Mouse (Mus musculus): ENCODE measurements at regions not wholly inside any gene's neighbourhood (a gene's known extent, or its start where the extent isn't known, plus 50 kb on each side); places are given as distances from the start of the nearest gene placed in this dataset.

DNA sequence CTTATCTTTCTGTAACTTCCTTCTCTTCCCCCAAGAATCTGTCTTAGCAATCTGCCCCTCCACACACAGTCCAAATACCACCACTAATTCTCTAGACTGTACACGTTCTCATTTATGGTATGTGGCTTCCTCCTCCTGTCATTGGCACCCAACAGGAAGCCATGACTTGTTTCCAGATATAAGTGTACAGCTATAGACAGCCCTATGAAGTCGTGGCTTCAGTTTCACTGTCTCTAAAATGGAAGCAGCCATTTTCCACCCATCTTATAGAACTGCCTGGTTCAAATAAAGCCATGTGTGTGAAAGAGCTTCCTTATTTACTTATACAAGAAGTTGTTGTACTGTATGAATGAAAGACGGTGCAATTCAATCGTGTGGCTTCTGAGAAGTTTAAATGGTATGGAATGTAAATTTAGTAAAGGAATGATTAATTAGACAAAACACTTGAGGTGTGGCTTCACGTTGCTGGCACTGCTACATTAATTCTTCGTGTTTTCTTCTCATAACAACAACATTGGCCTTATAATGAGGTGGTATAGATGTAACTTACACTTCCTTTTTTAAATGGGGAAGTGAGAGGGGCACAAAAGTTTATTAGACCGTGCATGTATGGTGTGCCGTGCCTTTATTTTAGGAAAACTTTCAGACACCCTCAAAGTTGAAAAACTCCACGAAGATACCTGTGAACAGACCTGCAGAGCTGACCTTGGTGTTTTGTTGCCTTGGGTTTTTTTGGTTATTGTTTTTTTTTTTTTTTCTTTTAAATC is 299.7 kb downstream of the Foxo1 start:
- TF ChIP-seq CTCF (IDR thresholded peaks at IDR 0.05; ENCODE audit: low read depth, low read length) (no peak), POLR2A (IDR thresholded peaks at IDR 0.05; ENCODE audit: extremely low read depth, insufficient read depth, low read length) (no peak)
- Histone ChIP-seq H3K79me2 (ENCODE audit: control insufficient read depth, insufficient read depth, low read length) (no peaks in the 10 kb centered on the region), H3K9ac (ENCODE audit: low read depth, low read length) (no peak overlapping the region), H3K27me3 (ENCODE audit: control insufficient read depth, insufficient read depth, low read length) (no peaks in the 10 kb centered on the region), H3K4me3 (ENCODE audit: insufficient read depth, low read depth, low read length) (no peak overlapping the region), H3K27ac (replicated peaks; ENCODE audit: insufficient read depth, low read depth, low read length) (no peak overlapping the region), H3K4me1 (ENCODE audit: control insufficient read depth, insufficient read depth, low read length) (no peaks in the 10 kb centered on the region), H3K36me3 (ENCODE audit: control insufficient read depth, insufficient read depth, low read length) (no peaks in the 10 kb centered on the region)
- 82% methylated on average over 9 of the region's 9 CpGs for WGBS
- no peak for DNase-seq (ENCODE audit: extremely low read depth, low read depth, low spot score)

DNA sequence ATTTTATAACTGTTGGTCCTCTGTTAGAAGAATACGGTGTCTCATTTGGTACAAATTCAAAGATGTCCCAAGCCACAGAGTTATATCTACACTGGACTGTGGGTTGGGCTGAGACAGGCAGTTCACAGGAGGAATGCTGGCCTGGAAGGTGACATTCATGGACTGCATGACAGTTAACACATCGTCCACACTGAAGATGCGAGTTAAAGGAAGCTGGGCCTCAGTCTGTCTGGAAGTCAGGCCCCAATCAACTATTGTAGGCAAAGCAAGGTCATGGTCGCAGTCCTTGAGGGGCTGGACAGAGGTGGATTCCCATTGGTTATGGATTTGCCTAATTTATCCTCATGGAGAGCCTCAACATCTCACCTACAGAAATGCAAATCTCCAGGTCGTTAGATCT is 295.5 kb downstream of the Foxo1 start:
- Histone ChIP-seq H3K9ac (ENCODE audit: low read depth, low read length) (no peak overlapping the region), H3K27me3 (ENCODE audit: control insufficient read depth, insufficient read depth, low read length) (no peaks in the 10 kb centered on the region), H3K36me3 (ENCODE audit: control insufficient read depth, insufficient read depth, low read length) (no peaks in the 10 kb centered on the region), H3K4me1 (ENCODE audit: control insufficient read depth, insufficient read depth, low read length) (no peaks in the 10 kb centered on the region), H3K4me3 (ENCODE audit: insufficient read depth, low read depth, low read length) (no peak overlapping the region), H3K27ac (replicated peaks; ENCODE audit: insufficient read depth, low read depth, low read length) (no peak overlapping the region), H3K79me2 (ENCODE audit: control insufficient read depth, insufficient read depth, low read length) (no peaks in the 10 kb centered on the region)
- no peak for DNase-seq (ENCODE audit: extremely low read depth, low read depth, low spot score)
- TF ChIP-seq CTCF (IDR thresholded peaks at IDR 0.05; ENCODE audit: low read depth, low read length) (no peak), POLR2A (IDR thresholded peaks at IDR 0.05; ENCODE audit: extremely low read depth, insufficient read depth, low read length) (no peak)
- WGBS = 86% methylated on average over 5 of the region's 5 CpGs

DNA sequence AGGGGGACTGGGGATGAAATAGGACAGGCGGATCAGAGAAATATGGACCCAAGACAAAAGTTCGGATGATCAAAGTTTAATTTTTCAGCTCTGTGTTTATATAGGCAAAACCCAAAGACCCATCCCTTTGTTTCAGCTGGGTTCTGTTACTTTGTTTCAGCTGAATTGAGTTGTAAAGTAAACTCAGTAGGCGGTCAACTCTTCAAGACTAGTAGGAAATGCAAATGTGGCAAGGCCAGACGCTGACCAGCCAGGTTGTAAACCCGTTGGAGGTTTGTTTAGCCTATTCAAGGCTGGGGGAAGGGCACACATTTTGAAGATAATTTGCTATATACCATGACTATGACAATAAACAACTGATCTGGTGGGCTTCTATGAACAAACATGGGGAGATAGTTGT is 294.7 kb downstream of the Foxo1 start:
- whole genome bisulfite sequencing = 84% methylated on average over 5 of the region's 5 CpGs
- Histone ChIP-seq H3K4me1 (ENCODE audit: control insufficient read depth, insufficient read depth, low read length) (no peaks in the 10 kb centered on the region), H3K4me3 (ENCODE audit: insufficient read depth, low read depth, low read length) (no peak overlapping the region), H3K27me3 (ENCODE audit: control insufficient read depth, insufficient read depth, low read length) (no peaks in the 10 kb centered on the region), H3K79me2 (ENCODE audit: control insufficient read depth, insufficient read depth, low read length) (no peaks in the 10 kb centered on the region), H3K9ac (ENCODE audit: low read depth, low read length) (no peak overlapping the region), H3K27ac (replicated peaks; ENCODE audit: insufficient read depth, low read depth, low read length) (no peak overlapping the region), H3K36me3 (ENCODE audit: control insufficient read depth, insufficient read depth, low read length) (no peaks in the 10 kb centered on the region)
- TF ChIP-seq CTCF (IDR thresholded peaks at IDR 0.05; ENCODE audit: low read depth, low read length) (no peak), POLR2A (IDR thresholded peaks at IDR 0.05; ENCODE audit: extremely low read depth, insufficient read depth, low read length) (no peak)
- no peak for DNase-seq (ENCODE audit: extremely low read depth, low read depth, low spot score)

DNA sequence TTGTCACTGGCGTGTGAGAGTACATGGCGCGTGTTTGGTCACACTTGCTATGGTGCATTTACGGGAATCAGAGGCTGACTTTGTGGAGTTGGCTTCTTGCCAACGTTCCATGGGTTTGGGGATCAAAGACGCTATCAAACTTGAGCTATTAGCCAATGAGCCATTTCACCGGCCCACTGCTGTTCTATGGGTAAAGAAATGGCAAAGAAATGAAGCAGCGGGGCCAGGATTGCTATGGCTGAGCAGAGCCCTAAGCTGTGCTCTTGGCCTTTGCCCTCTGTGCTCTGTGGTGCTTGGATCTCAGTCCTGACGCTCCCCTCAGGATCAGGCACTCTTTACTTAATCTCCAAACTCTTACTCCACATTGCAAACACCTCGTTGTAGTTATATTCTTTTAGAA is 291.3 kb downstream of the Foxo1 start:
- no peak for DNase-seq (ENCODE audit: extremely low read depth, low read depth, low spot score)
- WGBS = 75% methylated on average over 10 of the region's 10 CpGs
- H3K9ac ChIP-seq (ENCODE audit: low read depth, low read length) = no peak overlapping the region
- H3K4me3 ChIP-seq (ENCODE audit: insufficient read depth, low read depth, low read length) = no peak overlapping the region
- H3K27ac ChIP-seq (replicated peaks; ENCODE audit: insufficient read depth, low read depth, low read length) = no peak overlapping the region
- H3K4me1 ChIP-seq (ENCODE audit: control insufficient read depth, insufficient read depth, low read length) = no peaks in the 10 kb centered on the region
- H3K79me2 ChIP-seq (ENCODE audit: control insufficient read depth, insufficient read depth, low read length) = no peaks in the 10 kb centered on the region
- no peaks in the 10 kb centered on the region for H3K27me3 ChIP-seq (ENCODE audit: control insufficient read depth, insufficient read depth, low read length)
- no peaks in the 10 kb centered on the region for H3K36me3 ChIP-seq (ENCODE audit: control insufficient read depth, insufficient read depth, low read length)
- TF ChIP-seq POLR2A (IDR thresholded peaks at IDR 0.05; ENCODE audit: extremely low read depth, insufficient read depth, low read length) = no peak
- TF ChIP-seq CTCF (IDR thresholded peaks at IDR 0.05; ENCODE audit: low read depth, low read length) = no peak

DNA sequence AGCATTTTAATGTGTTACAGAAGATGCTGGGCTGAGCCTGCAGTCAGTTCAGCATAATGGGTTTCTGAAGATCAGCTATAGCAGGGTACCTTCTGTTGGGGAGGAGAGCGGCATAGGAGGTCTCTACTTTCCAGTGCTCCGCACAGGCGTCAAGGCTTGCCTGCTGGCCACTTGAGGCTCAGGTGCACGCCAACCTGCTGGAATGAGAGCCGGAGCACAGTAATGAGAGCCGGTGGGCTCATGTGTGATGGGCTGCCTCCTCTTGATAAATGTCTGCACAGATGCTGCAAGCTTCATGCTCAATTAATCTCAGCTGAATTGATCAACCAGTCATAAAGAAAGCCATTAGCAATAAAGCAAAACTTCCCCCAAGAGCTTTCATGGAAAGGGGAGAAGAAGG is 290.6 kb downstream of the Foxo1 start:
- no peak for DNase-seq (ENCODE audit: extremely low read depth, low read depth, low spot score)
- H3K4me3 ChIP-seq (ENCODE audit: insufficient read depth, low read depth, low read length) = no peak overlapping the region
- 99% methylated on average over 6 of the region's 6 CpGs for WGBS
- H3K9ac ChIP-seq (ENCODE audit: low read depth, low read length) = no peak overlapping the region
- no peaks in the 10 kb centered on the region for H3K4me1 ChIP-seq (ENCODE audit: control insufficient read depth, insufficient read depth, low read length)
- H3K36me3 ChIP-seq (ENCODE audit: control insufficient read depth, insufficient read depth, low read length) = no peaks in the 10 kb centered on the region
- no peak overlapping the region for H3K27ac ChIP-seq (replicated peaks; ENCODE audit: insufficient read depth, low read depth, low read length)
- no peaks in the 10 kb centered on the region for H3K79me2 ChIP-seq (ENCODE audit: control insufficient read depth, insufficient read depth, low read length)
- TF ChIP-seq POLR2A (IDR thresholded peaks at IDR 0.05; ENCODE audit: extremely low read depth, insufficient read depth, low read length) (no peak), CTCF (IDR thresholded peaks at IDR 0.05; ENCODE audit: low read depth, low read length) (no peak)
- no peaks in the 10 kb centered on the region for H3K27me3 ChIP-seq (ENCODE audit: control insufficient read depth, insufficient read depth, low read length)

DNA sequence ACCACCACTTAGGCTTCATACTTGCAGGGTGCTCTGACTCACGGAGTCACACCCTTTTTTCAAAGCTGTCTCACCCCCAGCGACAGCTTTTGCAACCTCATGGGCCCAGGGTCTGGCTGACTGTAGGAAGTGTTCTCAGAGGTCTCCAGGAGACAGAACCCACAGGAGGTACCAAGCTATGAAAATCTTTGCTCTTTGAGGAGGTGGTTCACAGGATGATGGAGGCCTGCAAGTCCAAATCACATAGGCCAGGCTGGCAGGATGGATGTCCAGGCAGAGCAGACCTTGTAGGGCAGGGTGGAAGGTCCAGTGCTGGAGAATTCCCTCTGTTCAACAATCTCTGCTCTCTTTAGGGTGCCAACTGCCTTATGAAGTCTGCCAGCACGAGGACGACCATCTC is 289.2 kb downstream of the Foxo1 start:
- no peaks in the 10 kb centered on the region for H3K4me1 ChIP-seq (ENCODE audit: control insufficient read depth, insufficient read depth, low read length)
- H3K79me2 ChIP-seq (ENCODE audit: control insufficient read depth, insufficient read depth, low read length) = no peaks in the 10 kb centered on the region
- 89% methylated on average over 4 of the region's 4 CpGs for WGBS
- no peaks in the 10 kb centered on the region for H3K36me3 ChIP-seq (ENCODE audit: control insufficient read depth, insufficient read depth, low read length)
- no peak for DNase-seq (ENCODE audit: extremely low read depth, low read depth, low spot score)
- H3K9ac ChIP-seq (ENCODE audit: low read depth, low read length) = no peak overlapping the region
- H3K27ac ChIP-seq (replicated peaks; ENCODE audit: insufficient read depth, low read depth, low read length) = no peak overlapping the region
- H3K27me3 ChIP-seq (ENCODE audit: control insufficient read depth, insufficient read depth, low read length) = no peaks in the 10 kb centered on the region
- TF ChIP-seq POLR2A (IDR thresholded peaks at IDR 0.05; ENCODE audit: extremely low read depth, insufficient read depth, low read length) = no peak
- no peak for TF ChIP-seq CTCF (IDR thresholded peaks at IDR 0.05; ENCODE audit: low read depth, low read length)
- H3K4me3 ChIP-seq (ENCODE audit: insufficient read depth, low read depth, low read length) = no peak overlapping the region
